Mouse (Mus musculus): Measurements from ENCODE around the gene Btbd35f11. TPM values are rescaled to one million over a fixed set of nuclear protein-coding genes. Genes with fewer than 3 reads are reported as not detected.
"Not testable (repeated sequence)": the region's sequence is repeated elsewhere in the genome, so short reads cannot be mapped to it uniquely, and the experiment has no call there.

Gene Btbd35f11
- not detected in 2 replicates for polyA plus RNA-seq (2014; fragmentation: Nextera tagmentation; extraction: Ambion mirVana)

DNA sequence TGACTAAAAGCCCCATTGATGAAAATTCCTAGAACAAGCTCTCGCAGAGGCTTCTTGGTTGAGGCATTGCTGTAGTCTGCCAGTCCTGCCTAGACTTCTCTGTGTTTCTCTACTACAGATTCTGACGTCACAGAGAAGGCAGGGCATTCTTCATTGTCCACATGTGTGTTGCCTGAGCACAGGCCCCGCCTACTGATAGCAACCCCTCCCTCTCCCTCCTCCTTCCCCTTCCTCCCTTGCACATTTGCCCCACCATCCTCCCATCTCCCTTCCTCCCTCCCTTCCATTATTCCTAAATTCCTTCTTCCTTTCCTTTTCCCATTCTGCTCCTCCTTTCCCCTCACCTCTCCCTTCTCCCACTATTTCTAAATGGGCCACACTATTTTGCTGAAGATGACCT is at the start of gene Btbd35f11:
Gene Btbd35f11, minus strand, starts transcription at position 101 of the 400 bp plus-strand sequence.
- not testable (repeated sequence) for H3K27ac ChIP-seq (ENCODE audit: low read length); H3K4me1 ChIP-seq (ENCODE audit: control insufficient read depth, insufficient read depth, low read length); H3K9ac ChIP-seq (replicated peaks; ENCODE audit: low read depth, low read length); H3K36me3 ChIP-seq (ENCODE audit: control insufficient read depth, insufficient read depth, low read length); H3K27me3 ChIP-seq (ENCODE audit: control insufficient read depth, insufficient read depth, low read length); ATAC-seq (ENCODE audit: insufficient number of reproducible peaks, insufficient read depth, low FRiP score, low read depth); H3K4me3 ChIP-seq (ENCODE audit: low read depth, low read length); H3K4me2 ChIP-seq (replicated peaks; ENCODE audit: low read depth, low read length); H3K9me3 ChIP-seq (ENCODE audit: control insufficient read depth, low read depth, low read length)
- 29% methylated on average over 1 of the region's 3 CpGs for WGBS

DNA sequence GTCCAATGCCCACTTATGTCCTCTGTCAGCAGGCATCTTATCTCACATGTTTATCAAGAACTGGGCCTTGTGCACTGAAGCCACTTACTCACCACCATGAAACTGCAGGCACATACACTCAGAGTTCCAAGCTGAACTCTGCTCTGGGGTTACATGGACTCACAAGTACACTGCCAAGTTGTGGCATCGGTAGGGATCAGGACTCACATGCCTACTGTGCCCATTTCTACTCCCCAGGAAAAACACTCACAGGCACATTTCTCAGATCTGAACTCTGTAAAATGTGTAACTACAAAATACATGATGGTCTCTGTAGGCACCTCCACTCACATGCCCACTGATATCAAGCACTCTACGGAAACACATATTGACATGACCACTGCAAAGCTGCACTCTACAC is 33.5 kb downstream of the Btbd35f11 start:
- not testable (repeated sequence) for H3K27me3 ChIP-seq (ENCODE audit: control insufficient read depth, insufficient read depth, low read length); H3K9me3 ChIP-seq (ENCODE audit: control insufficient read depth, low read depth, low read length); H3K4me2 ChIP-seq (replicated peaks; ENCODE audit: low read depth, low read length); H3K4me3 ChIP-seq (ENCODE audit: low read depth, low read length); H3K9ac ChIP-seq (replicated peaks; ENCODE audit: low read depth, low read length); H3K36me3 ChIP-seq (ENCODE audit: control insufficient read depth, insufficient read depth, low read length); ATAC-seq (ENCODE audit: insufficient number of reproducible peaks, insufficient read depth, low FRiP score, low read depth); H3K4me1 ChIP-seq (ENCODE audit: control insufficient read depth, insufficient read depth, low read length); H3K27ac ChIP-seq (ENCODE audit: low read length)
- WGBS, result 80% methylated on average over 1 of the region's 2 CpGs

Other genes with a start within 250 kb of the Btbd35f11 start
- gene Btbd35f24, start 247.9 kb downstream of the Btbd35f11 start, polyA plus RNA-seq (2014; fragmentation: Nextera tagmentation; extraction: Ambion mirVana), result not detected in 2 replicates

Data from stomach, embryonic 14.5 days (tissue).